Mouse (Mus musculus): ENCODE data around the gene Ms4a6d.
"Not testable (repeated sequence)": the region's sequence is repeated elsewhere in the genome, so short reads cannot be mapped to it uniquely, and the experiment has no call there.

Ms4a6d gene

DNA sequence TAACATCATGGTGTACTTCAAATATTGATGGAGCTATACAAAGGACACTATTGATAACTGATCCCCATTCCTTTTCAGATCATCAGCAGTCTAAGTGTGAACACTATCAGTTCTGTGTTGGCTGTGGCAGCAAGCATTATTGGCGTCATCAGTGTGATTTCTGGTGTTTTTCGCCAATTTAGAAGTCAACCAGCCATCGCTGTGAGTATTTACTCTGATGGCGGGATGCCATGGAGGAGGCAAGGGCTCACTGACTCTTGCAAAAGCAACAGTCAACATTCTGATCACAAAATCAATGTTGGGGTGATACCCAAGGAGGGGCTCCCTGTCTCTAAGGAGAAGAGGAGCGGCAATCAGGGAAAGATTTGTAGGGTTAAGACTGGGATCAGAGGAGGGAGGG lies 49.9 kb downstream of the Ms4a6d start:
- no peak for DNase-seq (ENCODE audit: low spot score)

DNA sequence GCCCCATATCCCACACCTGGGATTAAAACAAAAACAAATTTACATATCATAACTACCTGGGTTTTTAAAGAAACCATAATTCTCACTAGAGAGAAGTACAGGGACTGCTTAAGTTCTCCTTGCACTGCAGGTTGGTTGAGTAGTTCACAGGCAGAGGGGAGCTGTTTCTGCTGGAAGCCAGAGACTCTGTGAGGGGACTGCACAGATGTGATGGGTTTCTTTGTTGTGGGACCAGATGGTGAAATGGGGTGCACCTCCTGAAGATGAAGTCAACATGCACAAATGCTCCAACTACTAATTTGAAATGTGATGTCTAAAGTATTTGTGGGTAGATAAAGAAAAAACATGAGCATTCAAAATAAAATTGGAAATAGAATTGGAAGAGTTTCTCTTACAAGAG lies 56.7 kb downstream of the Ms4a6d start:
- no peak for DNase-seq (ENCODE audit: low spot score)

- not testable (repeated sequence) for DNase-seq (ENCODE audit: low spot score)
Measured at GRCm38 (mm10) chr19:11544383-11544782, 60.3 kb downstream of the Ms4a6d start.

DNA sequence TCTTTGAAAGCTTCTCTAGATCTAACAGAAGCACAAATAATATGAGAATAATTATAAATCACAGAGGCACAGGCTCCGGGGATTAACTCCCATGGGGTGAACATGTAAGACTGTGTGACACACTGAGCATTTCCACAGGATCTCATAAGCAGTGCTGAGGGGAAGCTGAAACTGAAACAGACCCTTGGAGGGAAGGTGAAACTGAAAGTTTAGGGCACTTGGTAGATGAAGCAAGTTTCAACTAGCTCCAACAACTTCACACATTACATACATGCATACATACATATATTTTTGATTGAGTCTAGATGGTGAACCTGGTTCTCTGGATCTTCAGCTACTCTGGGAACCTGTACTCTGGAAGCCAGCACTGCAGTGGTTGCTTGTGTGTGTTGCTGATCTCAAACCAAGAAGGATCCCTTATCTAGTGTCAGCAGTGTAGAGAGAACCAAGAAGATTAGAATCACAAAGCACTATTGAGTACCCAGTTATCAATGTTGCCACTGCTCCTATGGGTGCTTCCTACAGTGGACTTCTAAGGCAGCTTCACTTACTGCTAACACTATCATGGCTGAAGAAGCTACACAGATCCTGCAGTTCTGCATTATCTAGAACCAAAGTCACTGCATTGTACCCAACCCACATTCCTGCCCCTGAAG lies 64.4 kb downstream of the Ms4a6d start:
- DNase-seq (ENCODE audit: low spot score), result not testable (repeated sequence)

DNA sequence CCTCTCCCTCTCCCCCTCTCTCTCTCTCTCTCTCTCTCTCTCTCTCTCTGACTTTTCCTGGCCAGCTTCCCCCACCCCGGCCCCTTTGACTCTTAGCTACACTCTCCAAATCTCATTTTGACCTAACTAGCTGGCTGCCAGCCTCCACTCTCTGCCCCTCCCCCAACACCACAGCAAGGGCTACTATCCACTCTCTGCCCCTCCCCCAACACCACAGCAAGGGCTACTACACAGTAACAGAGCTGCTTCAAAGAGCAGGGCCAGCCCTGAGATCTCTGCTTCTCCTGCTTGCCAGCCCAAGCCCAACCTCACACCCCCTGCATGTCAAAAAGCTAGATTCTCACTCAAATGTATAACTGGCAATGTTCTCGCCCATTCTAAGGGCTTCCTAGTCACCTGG lies 67.3 kb downstream of the Ms4a6d start:
- no peak for DNase-seq (ENCODE audit: low spot score)
